Mouse (Mus musculus): Measurements from ENCODE around the gene Cxcl15. TPM values are rescaled to one million over a fixed set of nuclear protein-coding genes. Genes with fewer than 3 reads are reported as not detected.

Cxcl15 gene
- polyA plus RNA-seq, 1 experiment from 2014 or later = not detected

Small RNA genes lying within 50 kb of the gene (microRNA-seq; reads per million reads assigned to microRNA genes)
- gene Gm24322 = not detected

Other genes with a start within 250 kb of the Cxcl15 start
- not detected in 2 replicates for gene 5830473C10Rik, start 233.4 kb upstream of the Cxcl15 start, polyA plus RNA-seq (2015; fragmentation: Nextera tagmentation; extraction: Ambion mirVana)
- gene Rassf6, start 153.9 kb upstream of the Cxcl15 start, polyA plus RNA-seq (2015; fragmentation: Nextera tagmentation; extraction: Ambion mirVana) = 0.79 TPM in 1 of 2 replicates, not detected in the other
- gene Cxcl5, start 35.2 kb upstream of the Cxcl15 start, polyA plus RNA-seq (2015; fragmentation: Nextera tagmentation; extraction: Ambion mirVana) = 0.11 TPM in 1 of 2 replicates, not detected in the other
- 3.0 and 3.3 TPM in 2 replicates for gene Ppbp, start 26.0 kb upstream of the Cxcl15 start, polyA plus RNA-seq (2015; fragmentation: Nextera tagmentation; extraction: Ambion mirVana)
- gene Pf4, start 22.1 kb upstream of the Cxcl15 start, polyA plus RNA-seq (2015; fragmentation: Nextera tagmentation; extraction: Ambion mirVana) = 22.8 and 27.8 TPM in 2 replicates
- not detected in 2 replicates for gene Cxcl3, start 8.4 kb upstream of the Cxcl15 start, polyA plus RNA-seq (2015; fragmentation: Nextera tagmentation; extraction: Ambion mirVana)
- 0.19 TPM in 1 of 2 replicates, not detected in the other for gene Cxcl1, start 96.7 kb downstream of the Cxcl15 start, polyA plus RNA-seq (2015; fragmentation: Nextera tagmentation; extraction: Ambion mirVana)
- not detected in 2 replicates for gene Cxcl2, start 109.3 kb downstream of the Cxcl15 start, polyA plus RNA-seq (2015; fragmentation: Nextera tagmentation; extraction: Ambion mirVana)
- 86.5 and 97.2 TPM in 2 replicates for gene Mthfd2l, start 136.6 kb downstream of the Cxcl15 start, polyA plus RNA-seq (2015; fragmentation: Nextera tagmentation; extraction: Ambion mirVana)
- 0.09 and 0.23 TPM in 2 replicates for gene Epgn, start 232.9 kb downstream of the Cxcl15 start, polyA plus RNA-seq (2015; fragmentation: Nextera tagmentation; extraction: Ambion mirVana)